Mouse (Mus musculus) ES-Bruce4 (cell line): Measurements from ENCODE around the gene Prp2.

Experiments
- CTCF ChIP-seq: IDR thresholded peaks from one replicate; pipeline ENCODE4 v1.8.1; 2011; ENCODE audit warnings: low read depth, low read length
- POLR2A ChIP-seq: IDR thresholded peaks from one replicate; pipeline ENCODE4 v1.8.1; 2011; ENCODE audit warnings: low read length; ENCODE audit not compliant: insufficient read depth

DNA sequence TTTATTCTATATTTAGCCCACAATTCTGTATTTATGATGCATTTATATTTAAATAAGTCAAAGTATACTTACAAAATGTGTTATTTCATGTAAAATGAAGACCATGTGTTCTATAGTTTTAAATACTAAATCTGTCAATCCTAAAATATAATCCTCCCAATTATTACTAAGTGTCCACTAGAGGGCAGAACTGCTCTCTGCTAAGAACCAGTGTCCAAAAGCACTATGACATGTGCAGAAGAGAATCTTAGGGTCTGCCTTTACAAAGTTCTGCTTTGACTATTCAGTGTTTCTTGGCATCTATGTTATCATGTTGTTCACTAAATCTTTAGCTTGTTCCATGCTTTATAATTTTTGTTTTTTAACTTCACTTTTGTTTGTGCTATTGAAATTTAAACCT is 53.7 kb downstream of the Prp2 start:
- TF ChIP-seq POLR2A (no peak), CTCF (no peak)
